Mouse (Mus musculus) hindbrain, embryonic 12.5 days (tissue): ENCODE data around the gene Fam126a. TPM values are rescaled to one million over a fixed set of nuclear protein-coding genes. Genes with fewer than 3 reads are reported as not detected.
A peak's percentile ranks its signal among the peaks of the same experiment; 100 is the strongest.

Experiments used
- ATAC-seq: fragments of 200-750 bp; cut with Nextera tagmentation; 2 replicates; pipeline ENCODE4 v1.8.0; 2017; ENCODE audit warnings: moderate TSS enrichment; ENCODE audit not compliant: low FRiP score
- H3K27ac ChIP-seq: fragments of 300-500 bp; sonication (generic); 2 replicates; pipeline ENCODE4 v1.5.1; 2016; ENCODE audit warnings: mild to moderate bottlenecking
- H3K27me3 ChIP-seq: fragments of 300-500 bp; sonication (generic); 2 replicates; pipeline ENCODE4 v1.6.1; 2016; ENCODE audit warnings: mild to moderate bottlenecking
- H3K36me3 ChIP-seq: fragments of 300-500 bp; sonication (generic); 2 replicates; pipeline ENCODE4 v1.6.1; 2016; ENCODE audit warnings: mild to moderate bottlenecking
- H3K4me1 ChIP-seq: fragments of 300-500 bp; sonication (generic); 2 replicates; pipeline ENCODE4 v1.6.1; 2016
- H3K4me2 ChIP-seq: fragments of 300-500 bp; sonication (generic); replicated peaks from 2 replicates; pipeline ENCODE4 v1.6.1; 2016; ENCODE audit warnings: mild to moderate bottlenecking
- H3K4me3 ChIP-seq: fragments of 300-500 bp; sonication (generic); 2 replicates; pipeline ENCODE4 v1.5.1; 2016; ENCODE audit warnings: mild to moderate bottlenecking
- H3K9ac ChIP-seq: fragments of 300-500 bp; sonication (generic); 2 replicates; pipeline ENCODE4 v1.6.1; 2016; ENCODE audit warnings: mild to moderate bottlenecking, moderate library complexity
- H3K9me3 ChIP-seq: fragments of 300-500 bp; sonication (generic); replicated peaks from 2 replicates; pipeline ENCODE4 v1.6.1; 2016; ENCODE audit warnings: mild to moderate bottlenecking
- WGBS: fragments of 180-500 bp; shearing (Covaris S2); methylation state at CpG from one replicate; pipeline ENCODE4 v1.1.7; 2016; 5-methylcytosine and 5-hydroxymethylcytosine counted together
- polyA plus RNA-seq: library from polyadenylated mRNA; unstranded; fragments of >200 nt; fragmentation: Nextera tagmentation; extraction: Ambion mirVana; gene quantifications from 2 replicates; pipeline ENCODE4 v1.2.1, GENCODE M21; 2016

The Fam126a gene
- polyA plus RNA-seq, 1 experiment from 2014 or later = 50.0 TPM

DNA sequence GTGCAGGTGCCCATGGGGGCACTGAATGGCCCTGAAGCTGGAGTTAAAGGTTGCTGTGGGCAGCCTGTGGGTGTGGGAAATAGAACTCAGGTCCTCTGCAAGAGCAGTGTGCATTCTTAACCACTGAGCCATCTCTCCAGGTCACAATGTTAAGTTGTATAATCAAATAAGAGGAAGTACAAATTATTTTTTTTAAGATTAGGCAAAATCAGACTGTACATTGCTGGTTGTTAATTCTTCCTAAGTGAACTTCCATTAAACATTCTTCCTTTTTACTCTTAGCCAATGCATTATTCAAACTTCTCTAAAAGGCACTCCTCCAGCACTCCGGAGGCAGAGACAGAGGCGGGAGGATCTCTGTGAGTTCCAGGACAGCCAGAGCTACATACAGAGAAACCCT lies 7.7 kb upstream of the Fam126a start:
- Histone ChIP-seq H3K9ac (no peak overlapping the region), H3K4me3 (no peak overlapping the region), H3K27me3 (no peaks in the 10 kb centered on the region), H3K4me2 (no peak overlapping the region), H3K36me3 (no peaks in the 10 kb centered on the region), H3K4me1 (no peaks in the 10 kb centered on the region), H3K9me3 (no peaks in the 10 kb centered on the region), H3K27ac (no peak overlapping the region)
- WGBS = 88% methylated on average over 2 of the region's 2 CpGs
- ATAC-seq = no peak

DNA sequence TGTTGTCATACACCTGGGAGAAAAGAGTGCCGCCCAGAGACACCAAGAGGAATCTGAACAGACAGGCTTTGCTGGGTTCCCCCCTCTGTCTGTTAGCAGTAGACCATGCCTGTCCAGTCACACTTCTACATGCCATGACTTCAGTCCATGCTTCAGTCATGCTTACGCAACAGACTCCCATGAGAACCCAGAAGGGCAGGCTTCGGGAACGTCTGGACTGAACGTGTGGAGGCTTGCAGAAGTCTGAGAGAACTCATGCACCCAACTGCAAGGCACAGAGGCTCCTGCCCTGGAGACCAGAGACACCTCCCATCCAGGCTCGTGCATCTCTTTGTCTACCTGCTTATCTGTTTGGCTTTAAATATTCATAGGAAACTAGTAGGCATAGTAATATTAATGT lies 6.2 kb upstream of the Fam126a start:
- no peak for ATAC-seq
- Histone ChIP-seq H3K4me2 (no peak overlapping the region), H3K9me3 (no peaks in the 10 kb centered on the region), H3K27me3 (no peaks in the 10 kb centered on the region), H3K4me3 (no peak overlapping the region), H3K9ac (no peak overlapping the region), H3K36me3 (no peaks in the 10 kb centered on the region), H3K27ac (no peak overlapping the region), H3K4me1 (no peaks in the 10 kb centered on the region)
- 88% methylated on average over 6 of the region's 6 CpGs for WGBS

GRCm38 (mm10) chr5:24034970-24035369 lies 4.5 kb upstream of the Fam126a start:
- ATAC-seq = no peak
- Histone ChIP-seq H3K4me1 (no peaks in the 10 kb centered on the region), H3K36me3 (no peaks in the 10 kb centered on the region), H3K4me3 (no peak overlapping the region), H3K27me3 (no peaks in the 10 kb centered on the region), H3K4me2 (no peak overlapping the region), H3K9ac (no peak overlapping the region), H3K27ac (no peak overlapping the region), H3K9me3 (no peaks in the 10 kb centered on the region)
- 70% methylated on average over 3 of the region's 3 CpGs for WGBS

GRCm38 (mm10) chr5:24034091-24034490 lies 3.6 kb upstream of the Fam126a start:
- peaks cover 4% of the 10 kb centered on the region for H3K4me1 ChIP-seq
- no peak overlapping the region for H3K9ac ChIP-seq
- no peaks in the 10 kb centered on the region for H3K27me3 ChIP-seq
- ATAC-seq = no peak
- no peak overlapping the region for H3K27ac ChIP-seq
- H3K4me3 ChIP-seq = no peak overlapping the region
- no peaks in the 10 kb centered on the region for H3K9me3 ChIP-seq
- WGBS = 70% methylated on average over 1 of the region's 1 CpGs
- H3K36me3 ChIP-seq = no peaks in the 10 kb centered on the region
- H3K4me2 ChIP-seq = no peak overlapping the region

- under 1% methylated on average over 72 of the region's 73 CpGs for WGBS
- peak overlapping the region; percentile 79 for H3K4me3 ChIP-seq
- peak; percentile 84 for ATAC-seq
- no peaks in the 10 kb centered on the region for H3K27me3 ChIP-seq
- H3K4me2 ChIP-seq = peak overlapping the region; percentile 70
- peak overlapping the region; percentile 86 for H3K27ac ChIP-seq
- H3K9ac ChIP-seq = peak overlapping the region; percentile 77
- no peaks in the 10 kb centered on the region for H3K9me3 ChIP-seq
- no peaks in the 10 kb centered on the region for H3K36me3 ChIP-seq
- H3K4me1 ChIP-seq = peaks cover 15% of the 10 kb centered on the region
These were observed 428 bp downstream of the Fam126a start for GRCm38 (mm10) chr5:24029946-24030578.

DNA sequence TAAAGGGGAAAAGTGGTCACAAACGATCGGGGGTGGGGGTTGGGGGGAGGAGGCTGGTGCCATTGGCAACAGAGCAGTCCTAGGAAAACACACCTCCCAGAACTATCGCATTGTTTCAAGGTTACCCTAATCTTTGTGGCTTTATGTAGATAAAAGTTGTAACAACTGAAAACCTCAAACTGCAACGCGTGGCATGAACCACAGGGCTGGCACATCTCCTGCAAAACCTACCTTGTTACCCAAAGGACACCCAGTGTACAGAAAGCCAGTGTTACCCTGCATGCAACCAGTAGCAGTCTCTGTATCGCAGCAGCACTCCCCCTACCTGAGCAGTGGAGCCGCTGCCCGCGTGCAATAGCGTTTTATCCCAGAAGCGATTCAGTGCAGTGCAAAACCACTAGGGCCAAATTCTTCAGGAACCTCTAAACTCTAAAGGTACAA lies 1.1 kb downstream of the Fam126a start:
- WGBS = 4% methylated on average over 11 of the region's 11 CpGs
- Histone ChIP-seq H3K9ac (peak overlapping the region; percentile 77), H3K4me3 (peak overlapping the region; percentile 79), H3K4me2 (peak overlapping the region; percentile 70), H3K9me3 (no peaks in the 10 kb centered on the region), H3K27ac (peak overlapping the region; percentile 86), H3K27me3 (no peaks in the 10 kb centered on the region), H3K36me3 (no peaks in the 10 kb centered on the region), H3K4me1 (peaks cover 15% of the 10 kb centered on the region)
- ATAC-seq = peak; percentile 29; the same call in 1 of the 2 replicates

DNA sequence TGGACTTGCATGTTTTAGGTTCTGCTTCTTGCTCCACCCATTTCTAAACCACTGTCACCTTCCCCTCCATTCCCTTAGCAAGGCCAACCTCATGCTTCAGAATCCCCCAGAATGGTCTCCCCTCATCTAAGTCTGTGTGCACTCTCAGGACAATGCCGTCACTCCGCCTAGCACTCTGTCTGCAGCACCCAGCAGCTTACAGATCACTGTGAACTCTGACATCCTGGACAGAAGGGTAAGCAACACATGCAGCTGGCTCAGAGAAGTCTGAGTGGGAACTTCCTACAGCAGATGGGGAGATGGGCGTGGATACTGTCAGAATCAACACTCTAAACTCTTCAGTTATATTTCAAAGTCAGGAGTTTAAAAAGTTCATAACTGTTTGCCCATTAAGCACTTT lies 5.5 kb downstream of the Fam126a start:
- Histone ChIP-seq H3K27me3 (no peaks in the 10 kb centered on the region), H3K36me3 (no peaks in the 10 kb centered on the region), H3K9ac (no peak overlapping the region), H3K27ac (no peak overlapping the region), H3K4me3 (no peak overlapping the region), H3K4me2 (no peak overlapping the region), H3K4me1 (peaks cover 28% of the 10 kb centered on the region), H3K9me3 (no peaks in the 10 kb centered on the region)
- WGBS = 78% methylated on average over 3 of the region's 3 CpGs
- ATAC-seq = no peak

- no peak for ATAC-seq
- Histone ChIP-seq H3K27me3 (no peaks in the 10 kb centered on the region), H3K9me3 (no peaks in the 10 kb centered on the region), H3K36me3 (no peaks in the 10 kb centered on the region), H3K4me2 (no peak overlapping the region), H3K27ac (no peak overlapping the region), H3K9ac (no peak overlapping the region), H3K4me1 (peaks cover 32% of the 10 kb centered on the region), H3K4me3 (no peak overlapping the region)
- WGBS = 94% methylated on average over 2 of the region's 2 CpGs
These were observed 7.3 kb downstream of the Fam126a start for GRCm38 (mm10) chr5:24023226-24023625.

GRCm38 (mm10) chr5:24021683-24022082 lies 8.8 kb downstream of the Fam126a start:
- no peaks in the 10 kb centered on the region for H3K36me3 ChIP-seq
- no peak overlapping the region for H3K4me3 ChIP-seq
- ATAC-seq = no peak
- no peak overlapping the region for H3K4me2 ChIP-seq
- H3K27ac ChIP-seq = no peak overlapping the region
- no peaks in the 10 kb centered on the region for H3K27me3 ChIP-seq
- H3K9me3 ChIP-seq = 0 out of 2 replicates have a peak, but pooled peaks cover 2% of the 10 kb centered on the region
- 80% methylated on average over 5 of the region's 5 CpGs for WGBS
- H3K4me1 ChIP-seq = peaks cover 26% of the 10 kb centered on the region
- H3K9ac ChIP-seq = no peak overlapping the region

GRCm38 (mm10) chr5:24020380-24020779 lies 10.1 kb downstream of the Fam126a start:
- Histone ChIP-seq H3K27me3 (no peaks in the 10 kb centered on the region), H3K4me2 (no peak overlapping the region), H3K4me1 (peaks cover 26% of the 10 kb centered on the region), H3K9ac (no peak overlapping the region), H3K4me3 (no peak overlapping the region), H3K9me3 (0 out of 2 replicates have a peak, but pooled peaks cover 2% of the 10 kb centered on the region), H3K27ac (peak overlapping the region; percentile 89), H3K36me3 (no peaks in the 10 kb centered on the region)
- WGBS = 65% methylated on average over 4 of the region's 4 CpGs
- ATAC-seq = peak; percentile 5; the same call in 1 of the 2 replicates

- peak; percentile 91 for ATAC-seq
- H3K4me2 ChIP-seq = 0 out of 2 replicates have a peak overlapping the region, but pooled peaks have one; percentile 11
- H3K9me3 ChIP-seq = 0 out of 2 replicates have a peak, but pooled peaks cover 2% of the 10 kb centered on the region
- 31% methylated on average over 7 of the region's 7 CpGs for WGBS
- peak overlapping the region; percentile 89 for H3K27ac ChIP-seq
- H3K4me1 ChIP-seq = peaks cover 26% of the 10 kb centered on the region
- H3K27me3 ChIP-seq = no peaks in the 10 kb centered on the region
- no peaks in the 10 kb centered on the region for H3K36me3 ChIP-seq
- no peak overlapping the region for H3K9ac ChIP-seq
- no peak overlapping the region for H3K4me3 ChIP-seq
These were observed 10.9 kb downstream of the Fam126a start for GRCm38 (mm10) chr5:24019341-24020185.

GRCm38 (mm10) chr5:24018621-24019261 lies 11.7 kb downstream of the Fam126a start:
- peak; percentile 55; the same call in 1 of the 2 replicates for ATAC-seq
- 51% methylated on average over 7 of the region's 7 CpGs for WGBS
- no peak overlapping the region for H3K4me2 ChIP-seq
- H3K36me3 ChIP-seq = no peaks in the 10 kb centered on the region
- H3K9me3 ChIP-seq = 0 out of 2 replicates have a peak, but pooled peaks cover 2% of the 10 kb centered on the region
- peaks cover 26% of the 10 kb centered on the region for H3K4me1 ChIP-seq
- H3K4me3 ChIP-seq = no peak overlapping the region
- H3K27ac ChIP-seq = peak overlapping the region; percentile 89
- no peaks in the 10 kb centered on the region for H3K27me3 ChIP-seq
- no peak overlapping the region for H3K9ac ChIP-seq
